Mouse (Mus musculus): ENCODE data around the gene Spdye4b. TPM values are rescaled to one million over a fixed set of nuclear protein-coding genes. Genes with fewer than 3 reads are reported as not detected.

Gene Spdye4b
- polyA plus RNA-seq, 1 experiment from 2014 or later: not detected

DNA sequence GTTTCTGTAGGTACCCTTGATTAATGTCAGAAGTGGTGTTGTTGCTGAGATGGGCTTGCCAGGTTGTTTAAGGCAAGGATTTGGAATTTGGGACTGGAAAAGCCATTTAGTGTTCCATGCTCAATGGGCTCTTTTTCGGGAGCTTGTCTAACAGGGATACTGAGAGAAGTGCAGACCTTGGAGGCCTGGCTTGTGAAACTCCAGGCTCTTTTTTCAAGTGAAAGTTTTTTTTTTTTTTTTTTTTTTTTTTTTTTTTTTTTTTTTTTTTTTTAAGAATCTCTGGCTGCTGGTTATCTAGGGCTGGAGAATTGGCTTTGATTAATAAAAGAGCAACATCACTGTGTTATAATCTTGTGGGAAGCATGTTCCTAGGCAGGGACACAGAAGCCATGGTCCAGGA lies 41.5 kb downstream of the Spdye4b start:
- Histone ChIP-seq H3K36me3 (no peaks in the 10 kb centered on the region), H3K9ac (replicated peaks) (no peak overlapping the region), H3K4me2 (replicated peaks) (no peak overlapping the region), H3K9me3 (no peaks in the 10 kb centered on the region), H3K27ac (replicated peaks) (no peak overlapping the region), H3K4me1 (no peaks in the 10 kb centered on the region), H3K27me3 (no peaks in the 10 kb centered on the region), H3K4me3 (no peak overlapping the region)
- ATAC-seq (ENCODE audit: low FRiP score, low read depth): no peak
- 87% methylated on average over 1 of the region's 1 CpGs for WGBS

DNA sequence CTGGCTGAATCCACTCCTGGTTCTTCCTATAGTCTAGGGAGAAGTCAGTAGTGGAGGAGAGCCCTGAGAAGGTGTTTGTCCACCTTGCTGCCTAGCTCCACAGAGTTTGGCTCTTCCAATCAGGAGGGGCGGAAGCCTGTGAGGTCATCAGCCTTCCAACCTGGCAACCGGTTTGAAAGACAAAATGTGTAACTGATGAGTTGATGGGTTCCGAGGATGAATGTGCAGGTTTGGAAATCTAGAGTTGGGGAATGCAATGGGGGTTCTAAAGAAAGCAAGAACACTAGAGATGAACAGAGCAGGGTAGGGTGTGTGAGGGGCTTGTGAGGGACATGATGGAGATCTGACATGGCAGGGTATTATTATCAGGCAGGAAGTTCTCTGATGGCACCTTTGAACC lies 46.0 kb downstream of the Spdye4b start, which contains the start of gene Spdye4a:
Gene Spdye4a (minus strand): TSS at position 101 of the 400 bp plus-strand sequence.
- Histone ChIP-seq H3K27ac (replicated peaks) (no peak within 1 kb of the TSS), H3K9me3 (peaks cover 15% of the 10 kb centered on the region; the same call in 1 of the 2 replicates), H3K4me1 (no peaks in the 10 kb centered on the region), H3K9ac (replicated peaks) (no peak within 1 kb of the TSS), H3K36me3 (no peaks in the 10 kb centered on the region), H3K27me3 (no peaks in the 10 kb centered on the region; the same call in 1 of the 2 replicates), H3K4me2 (replicated peaks) (no peak within 1 kb of the TSS), H3K4me3 (no peak within 1 kb of the TSS)
- WGBS: 90% methylated on average over 3 of the region's 3 CpGs
- no peak for ATAC-seq (ENCODE audit: low FRiP score, low read depth)

DNA sequence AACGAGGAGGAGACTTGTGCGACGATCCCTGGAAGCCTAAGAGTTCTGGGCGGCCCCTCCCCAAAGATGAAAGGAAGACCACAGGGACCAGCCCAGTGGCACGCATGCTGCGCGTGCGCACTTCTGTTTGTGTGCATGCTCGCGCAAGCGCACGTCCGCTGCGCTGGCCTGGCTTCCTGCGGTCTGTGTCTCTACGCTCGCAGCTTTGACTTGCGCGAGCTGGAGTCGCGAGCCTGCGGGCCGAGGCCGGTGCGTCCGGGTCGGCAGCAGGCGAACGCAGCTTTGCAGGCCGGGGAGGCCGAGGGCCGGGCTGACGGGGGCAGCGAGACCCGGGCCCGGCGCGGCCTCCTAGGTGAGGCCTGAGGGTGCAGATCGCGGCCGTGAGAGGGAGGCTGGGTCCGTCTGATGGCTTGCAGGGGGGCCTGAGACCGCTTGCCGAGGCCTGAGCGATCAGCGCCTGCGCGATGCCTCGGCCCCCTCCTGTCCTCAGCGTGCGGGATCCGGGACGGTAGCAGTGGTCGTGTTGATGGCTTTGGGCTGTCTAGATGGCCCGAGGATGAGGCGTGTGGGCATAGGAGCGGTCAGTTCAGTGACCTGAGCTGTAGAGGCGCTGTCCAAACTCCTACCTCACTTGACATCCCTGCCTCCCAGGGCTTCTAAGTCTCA lies 54.3 kb downstream of the Spdye4b start, which contains the start of gene Zfp12:
Gene Zfp12 (plus strand): TSS at position 136 of the 666 bp plus-strand sequence.
- Histone ChIP-seq H3K27ac (replicated peaks) (peak within 1 kb of the TSS; percentile 96), H3K27me3 (no peaks in the 10 kb centered on the region; the same call in 1 of the 2 replicates), H3K9me3 (no peaks in the 10 kb centered on the region), H3K4me3 (peak within 1 kb of the TSS; percentile 69), H3K9ac (replicated peaks) (peak within 1 kb of the TSS; percentile 89), H3K36me3 (peaks cover 11% of the 10 kb centered on the region), H3K4me1 (peaks cover 17% of the 10 kb centered on the region), H3K4me2 (replicated peaks) (peak within 1 kb of the TSS; percentile 89)
- under 1% methylated on average over 58 of the region's 58 CpGs for WGBS
- peak; percentile 98 for ATAC-seq (ENCODE audit: low FRiP score, low read depth)

DNA sequence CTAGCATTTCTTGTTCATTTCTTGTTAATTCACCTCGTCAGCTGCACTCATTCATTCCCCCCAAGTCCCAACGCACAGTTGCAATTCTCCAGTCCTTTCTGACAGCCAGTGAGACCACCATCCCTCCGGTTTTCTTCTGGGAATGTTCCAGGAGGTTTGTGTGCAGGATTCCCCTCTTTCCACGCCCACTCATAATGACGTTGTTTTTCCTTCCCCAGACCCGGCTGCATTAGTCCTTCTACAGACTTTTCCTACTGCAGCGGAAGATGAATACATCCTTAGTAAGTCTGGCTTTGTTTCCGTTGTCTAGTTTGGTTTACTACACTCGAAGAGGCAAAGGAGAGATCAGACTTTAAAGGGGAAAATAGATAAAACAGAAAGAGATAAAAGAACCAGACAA lies 55.2 kb downstream of the Spdye4b start:
- Histone ChIP-seq H3K4me3 (peak overlapping the region; percentile 69), H3K9ac (replicated peaks) (peak overlapping the region; percentile 89), H3K4me1 (peaks cover 17% of the 10 kb centered on the region), H3K9me3 (no peaks in the 10 kb centered on the region), H3K27ac (replicated peaks) (no peak overlapping the region), H3K4me2 (replicated peaks) (peak overlapping the region; percentile 89), H3K36me3 (peaks cover 20% of the 10 kb centered on the region), H3K27me3 (no peaks in the 10 kb centered on the region)
- 56% methylated on average over 9 of the region's 9 CpGs for WGBS
- ATAC-seq (ENCODE audit: low FRiP score, low read depth): no peak

DNA sequence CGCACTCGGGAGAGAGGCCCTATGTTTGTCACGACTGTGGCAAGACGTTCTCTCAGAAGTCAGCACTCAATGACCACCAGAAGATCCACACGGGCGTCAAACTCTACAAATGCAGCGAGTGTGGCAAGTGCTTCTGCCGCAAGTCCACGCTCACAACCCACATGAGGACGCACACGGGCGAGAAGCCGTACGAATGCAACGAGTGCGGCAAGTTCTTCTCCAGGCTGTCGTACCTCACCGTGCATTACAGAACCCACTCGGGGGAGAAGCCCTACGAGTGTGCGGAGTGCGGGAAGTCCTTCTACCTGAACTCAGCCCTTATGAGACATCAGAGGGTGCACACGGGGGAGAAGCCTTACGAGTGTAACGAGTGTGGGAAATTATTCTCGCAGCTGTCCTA lies 64.1 kb downstream of the Spdye4b start:
- Histone ChIP-seq H3K4me3 (no peak overlapping the region), H3K36me3 (peaks cover 93% of the 10 kb centered on the region), H3K27me3 (no peaks in the 10 kb centered on the region), H3K9me3 (no peaks in the 10 kb centered on the region), H3K9ac (replicated peaks) (no peak overlapping the region), H3K4me2 (replicated peaks) (no peak overlapping the region), H3K4me1 (no peaks in the 10 kb centered on the region), H3K27ac (replicated peaks) (no peak overlapping the region)
- 97% methylated on average over 26 of the region's 26 CpGs for WGBS
- no peak for ATAC-seq (ENCODE audit: low FRiP score, low read depth)

DNA sequence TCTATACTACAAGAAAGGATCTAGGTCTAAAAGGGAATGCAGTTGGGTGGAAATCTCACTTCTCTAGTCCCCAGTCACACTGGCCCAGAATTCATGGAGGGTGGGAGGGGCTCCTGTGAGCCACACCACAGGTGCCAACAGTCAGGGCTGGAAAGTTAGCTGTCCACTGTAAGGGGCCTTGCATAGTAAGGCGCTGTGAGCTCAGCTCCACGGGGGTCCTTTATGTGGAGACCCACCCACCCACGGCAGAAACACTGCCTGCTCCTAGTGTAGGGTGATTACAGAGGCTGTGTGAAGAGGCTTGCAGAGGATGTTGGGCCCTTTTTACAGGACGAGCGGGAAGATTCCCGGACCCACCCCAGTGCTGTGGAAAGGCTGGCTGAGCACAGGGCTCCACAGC lies 71.2 kb downstream of the Spdye4b start:
- Histone ChIP-seq H3K27me3 (peaks cover 65% of the 10 kb centered on the region), H3K9me3 (no peaks in the 10 kb centered on the region), H3K27ac (replicated peaks) (no peak overlapping the region), H3K36me3 (peaks cover 76% of the 10 kb centered on the region), H3K4me2 (replicated peaks) (no peak overlapping the region), H3K4me1 (peaks cover 23% of the 10 kb centered on the region), H3K4me3 (no peak overlapping the region), H3K9ac (replicated peaks) (no peak overlapping the region)
- WGBS: 48% methylated on average over 6 of the region's 6 CpGs
- ATAC-seq (ENCODE audit: low FRiP score, low read depth): peak; percentile 32; the same call in 1 of the 2 replicates

DNA sequence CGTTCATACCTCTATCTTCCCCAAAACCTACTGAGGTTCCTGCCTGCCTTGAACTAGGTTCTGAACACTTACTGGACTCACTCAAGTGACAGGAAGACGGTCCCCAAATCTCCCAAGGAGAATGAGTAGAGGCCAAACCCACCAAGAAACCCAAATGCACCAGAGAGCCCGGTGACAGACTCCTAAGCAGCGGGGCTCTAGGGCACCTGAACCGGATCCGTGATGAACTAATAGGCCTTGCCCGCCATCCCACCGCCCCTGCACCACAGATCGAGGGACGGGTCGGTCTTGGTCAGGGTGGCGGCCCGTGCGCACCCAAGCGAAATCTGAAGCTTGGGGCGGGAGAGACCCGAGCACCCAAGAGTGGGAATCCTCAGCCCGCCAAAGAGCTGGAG lies 72.0 kb downstream of the Spdye4b start:
- Histone ChIP-seq H3K4me3 (peak overlapping the region; percentile 41), H3K9ac (replicated peaks) (no peak overlapping the region), H3K9me3 (no peaks in the 10 kb centered on the region), H3K4me1 (peaks cover 23% of the 10 kb centered on the region), H3K27me3 (peaks cover 72% of the 10 kb centered on the region), H3K27ac (replicated peaks) (no peak overlapping the region), H3K36me3 (peaks cover 72% of the 10 kb centered on the region), H3K4me2 (replicated peaks) (no peak overlapping the region)
- ATAC-seq (ENCODE audit: low FRiP score, low read depth): no peak
- WGBS: 24% methylated on average over 18 of the region's 18 CpGs

DNA sequence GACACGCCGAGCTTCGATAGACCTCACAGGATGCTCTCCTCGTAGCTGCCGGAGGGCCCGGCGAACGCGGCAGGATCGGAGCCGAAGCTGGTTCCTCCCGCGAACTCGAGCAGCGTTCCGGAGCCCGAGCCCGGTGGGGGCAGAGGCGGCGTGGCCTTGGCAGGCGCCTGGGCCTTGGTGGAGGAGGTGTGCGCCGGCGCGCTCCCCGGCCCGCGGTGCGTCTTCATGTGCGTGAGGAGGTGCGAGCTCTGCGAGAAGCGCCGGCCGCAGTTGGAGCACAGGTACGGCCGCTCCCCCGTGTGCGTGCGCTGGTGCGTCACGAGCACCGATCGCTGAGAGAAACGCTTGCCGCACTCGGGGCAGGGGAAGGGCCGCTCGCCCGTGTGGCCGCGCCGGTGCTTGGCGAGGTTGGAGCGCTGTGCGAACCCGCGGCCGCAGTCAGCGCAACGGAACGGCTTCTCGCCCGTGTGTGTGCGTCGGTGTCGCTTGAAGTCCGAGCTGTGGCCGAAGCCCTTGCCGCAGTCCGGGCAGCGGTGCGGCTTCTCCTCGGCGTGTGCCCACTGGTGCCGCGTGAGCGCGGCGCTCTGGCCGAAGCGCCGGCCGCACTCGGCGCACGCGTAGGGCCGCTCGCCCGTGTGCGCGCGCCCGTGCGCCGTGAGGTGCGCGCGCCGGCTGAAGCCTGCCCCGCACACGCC lies 72.5 kb downstream of the Spdye4b start:
- peak; percentile 20; the same call in 1 of the 2 replicates for ATAC-seq (ENCODE audit: low FRiP score, low read depth)
- Histone ChIP-seq H3K9ac (replicated peaks) (peak overlapping the region; percentile 47), H3K27ac (replicated peaks) (no peak overlapping the region), H3K4me2 (replicated peaks) (peak overlapping the region; percentile 60), H3K9me3 (no peaks in the 10 kb centered on the region), H3K36me3 (peaks cover 69% of the 10 kb centered on the region), H3K4me1 (peaks cover 23% of the 10 kb centered on the region), H3K27me3 (peaks cover 78% of the 10 kb centered on the region), H3K4me3 (peak overlapping the region; percentile 41)
- 2% methylated on average over 99 of the region's 103 CpGs for WGBS

DNA sequence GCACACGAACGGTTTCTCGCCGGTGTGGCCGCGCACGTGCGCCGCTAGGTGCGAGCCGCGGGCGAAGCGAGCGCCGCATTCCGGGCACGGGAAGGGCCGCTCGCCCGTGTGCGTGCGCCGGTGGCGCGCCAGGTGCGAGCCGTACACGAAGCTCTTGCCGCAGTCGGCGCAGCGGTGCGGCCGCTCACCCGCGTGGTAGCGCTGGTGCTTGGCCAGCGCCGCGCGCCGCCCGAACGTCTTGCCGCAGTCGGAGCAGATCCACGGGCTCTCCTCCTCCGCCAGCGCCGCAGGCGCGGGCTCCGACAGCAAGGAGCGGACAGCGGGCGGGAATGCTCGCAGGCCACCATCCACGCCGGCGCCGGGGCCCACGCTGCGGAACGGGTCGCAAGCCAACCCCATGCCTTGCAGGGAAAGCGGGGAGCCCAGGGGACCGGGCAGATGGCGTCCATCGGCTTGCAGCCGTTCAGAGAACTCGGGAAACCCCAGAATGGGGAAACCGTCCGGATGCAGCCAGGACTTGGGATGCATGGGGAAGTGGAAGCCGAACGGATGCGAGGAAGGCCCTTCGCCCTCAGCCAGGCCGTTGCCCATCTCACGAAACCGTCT lies 73.2 kb downstream of the Spdye4b start:
- Histone ChIP-seq H3K36me3 (peaks cover 70% of the 10 kb centered on the region), H3K9me3 (no peaks in the 10 kb centered on the region), H3K9ac (replicated peaks) (peak overlapping the region; percentile 47), H3K27ac (replicated peaks) (no peak overlapping the region), H3K4me2 (replicated peaks) (peak overlapping the region; percentile 60), H3K27me3 (peaks cover 82% of the 10 kb centered on the region), H3K4me1 (peaks cover 23% of the 10 kb centered on the region), H3K4me3 (peak overlapping the region; percentile 41)
- no peak for ATAC-seq (ENCODE audit: low FRiP score, low read depth)
- 4% methylated on average over 80 of the region's 81 CpGs for WGBS

Small RNAs within 50 kb of the gene (microRNA-seq; reads per million reads assigned to microRNA genes)
- not detected for gene Gm44405

Other genes starting within 250 kb of the Spdye4b start
- 707 and 742 TPM in 2 replicates for gene Fscn1, start 220.7 kb upstream of the Spdye4b start, polyA plus RNA-seq (2016; fragmentation: Nextera tagmentation; extraction: Ambion mirVana)
- 49.8 and 51.1 TPM in 2 replicates for gene Rnf216, start 68.0 kb upstream of the Spdye4b start, polyA plus RNA-seq (2016; fragmentation: Nextera tagmentation; extraction: Ambion mirVana)
- gene Olfr718-ps1, start 33.4 kb upstream of the Spdye4b start, polyA plus RNA-seq (2016; fragmentation: Nextera tagmentation; extraction: Ambion mirVana): not detected in 2 replicates
- gene Rbak, start 242 bp upstream of the Spdye4b start, polyA plus RNA-seq (2016; fragmentation: Nextera tagmentation; extraction: Ambion mirVana): 16.2 and 17.8 TPM in 2 replicates
- not detected in 2 replicates for gene Spdye4a, start 45.9 kb downstream of the Spdye4b start, polyA plus RNA-seq (2016; fragmentation: Nextera tagmentation; extraction: Ambion mirVana)
- 28.2 and 29.0 TPM in 2 replicates for gene Zfp12, start 54.1 kb downstream of the Spdye4b start, polyA plus RNA-seq (2016; fragmentation: Nextera tagmentation; extraction: Ambion mirVana)
- gene Zfp316, start 89.0 kb downstream of the Spdye4b start, polyA plus RNA-seq (2016; fragmentation: Nextera tagmentation; extraction: Ambion mirVana): 17.9 and 18.4 TPM in 2 replicates
- 0.08 TPM in 1 of 2 replicates, not detected in the other for gene Zfp853, start 112.6 kb downstream of the Spdye4b start, polyA plus RNA-seq (2016; fragmentation: Nextera tagmentation; extraction: Ambion mirVana)
- gene E130309D02Rik, start 134.3 kb downstream of the Spdye4b start, polyA plus RNA-seq (2016; fragmentation: Nextera tagmentation; extraction: Ambion mirVana): 54.1 and 55.5 TPM in 2 replicates
- gene Zdhhc4, start 148.2 kb downstream of the Spdye4b start, polyA plus RNA-seq (2016; fragmentation: Nextera tagmentation; extraction: Ambion mirVana): 77.9 and 83.9 TPM in 2 replicates
- gene Grid2ip, start 176.3 kb downstream of the Spdye4b start, polyA plus RNA-seq (2016; fragmentation: Nextera tagmentation; extraction: Ambion mirVana): 0.21 and 0.24 TPM in 2 replicates
- gene Kdelr2, start 222.8 kb downstream of the Spdye4b start, polyA plus RNA-seq (2016; fragmentation: Nextera tagmentation; extraction: Ambion mirVana): 177 and 184 TPM in 2 replicates